Mouse (Mus musculus) forebrain, embryonic 16.5 days (tissue): ENCODE data around the gene Tmem191c. TPM values are rescaled to one million over a fixed set of nuclear protein-coding genes. Genes with fewer than 3 reads are reported as not detected.

Experiments
- ATAC-seq: fragments of 200-750 bp; cut with Nextera tagmentation; 2 replicates; pipeline ENCODE4 v1.8.0; 2017; ENCODE audit warnings: mild to moderate bottlenecking, moderate library complexity
- H3K27ac ChIP-seq: fragments of 300-500 bp; sonication (generic); 2 replicates; pipeline ENCODE4 v1.5.1; 2014; ENCODE audit warnings: low read length, control low read depth
- H3K27me3 ChIP-seq: fragments of 300-500 bp; sonication (generic); replicated peaks from 2 replicates; pipeline ENCODE4 v1.6.1; 2014; ENCODE audit warnings: low read length; ENCODE audit not compliant: control insufficient read depth, insufficient read depth
- H3K36me3 ChIP-seq: fragments of 300-500 bp; sonication (generic); 2 replicates; pipeline ENCODE4 v1.6.1; 2014; ENCODE audit not compliant: control insufficient read depth, insufficient read depth
- H3K4me1 ChIP-seq: fragments of 300-500 bp; sonication (generic); replicated peaks from 2 replicates; pipeline ENCODE4 v1.6.1; 2014; ENCODE audit warnings: low read length; ENCODE audit not compliant: control insufficient read depth, insufficient read depth
- H3K4me2 ChIP-seq: fragments of 300-500 bp; sonication (generic); 2 replicates; pipeline ENCODE4 v1.6.1; 2014; ENCODE audit warnings: mild to moderate bottlenecking, low read length, control low read depth
- H3K4me3 ChIP-seq: fragments of 300-500 bp; sonication (generic); replicated peaks from 2 replicates; pipeline ENCODE4 v1.5.1; 2014; ENCODE audit warnings: mild to moderate bottlenecking, low read length, control low read depth
- H3K9ac ChIP-seq: fragments of 300-500 bp; sonication (generic); replicated peaks from 2 replicates; pipeline ENCODE4 v1.6.1; 2014; ENCODE audit warnings: low read depth, low read length, control low read depth
- H3K9me3 ChIP-seq: fragments of 300-500 bp; sonication (generic); 2 replicates; pipeline ENCODE4 v1.6.1; 2016; ENCODE audit warnings: low read length; ENCODE audit not compliant: control insufficient read depth
- WGBS: fragments of 180-500 bp; shearing (Covaris S2); extraction: QIAGEN DNeasy Blood & Tissue Kit; methylation state at CpG from one replicate; pipeline ENCODE4 v1.1.7; 2014; 5-methylcytosine and 5-hydroxymethylcytosine counted together
- polyA plus RNA-seq: library from polyadenylated mRNA; unstranded; fragments of >200 nt; fragmentation: Nextera tagmentation; extraction: Ambion mirVana; gene quantifications from 2 replicates; pipeline ENCODE4 v1.2.1, GENCODE M21; 2015

The Tmem191c gene
- polyA plus RNA-seq, 1 experiment from 2014 or later = 43.0 TPM

DNA sequence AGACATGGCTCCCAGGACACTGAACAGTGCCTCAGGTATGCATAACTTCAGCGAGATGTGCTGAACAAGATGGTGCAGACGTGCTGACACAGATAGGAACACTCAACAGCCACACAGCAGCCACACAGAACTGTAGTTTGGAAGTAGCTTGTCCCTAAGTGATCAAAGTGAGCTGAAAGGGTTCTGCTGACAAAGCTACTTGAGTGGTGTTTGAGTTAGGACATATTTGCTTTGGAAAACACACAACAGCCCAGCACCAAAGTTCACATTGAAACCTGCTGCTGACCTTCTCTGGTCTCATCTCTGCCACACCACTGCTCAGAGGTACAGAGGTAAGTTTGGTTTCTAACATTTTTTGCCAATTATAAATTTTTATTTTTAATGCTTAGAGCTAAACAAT, 55.2 kb downstream of the Tmem191c start, which contains the start of gene Serpind1:
Gene Serpind1, plus strand, starts transcription at position 256 of the 400 bp plus-strand sequence.
- ATAC-seq = no peak
- 76% methylated on average over 2 of the region's 2 CpGs for WGBS
- H3K4me1 ChIP-seq = no peaks in the 10 kb centered on the region
- H3K9ac ChIP-seq = no peak within 1 kb of the TSS
- no peaks in the 10 kb centered on the region for H3K27me3 ChIP-seq
- H3K36me3 ChIP-seq = peaks cover 2% of the 10 kb centered on the region; the same call in 1 of the 2 replicates
- no peak within 1 kb of the TSS for H3K4me3 ChIP-seq
- no peaks in the 10 kb centered on the region for H3K9me3 ChIP-seq
- H3K4me2 ChIP-seq = no peak within 1 kb of the TSS
- H3K27ac ChIP-seq = no peak within 1 kb of the TSS

DNA sequence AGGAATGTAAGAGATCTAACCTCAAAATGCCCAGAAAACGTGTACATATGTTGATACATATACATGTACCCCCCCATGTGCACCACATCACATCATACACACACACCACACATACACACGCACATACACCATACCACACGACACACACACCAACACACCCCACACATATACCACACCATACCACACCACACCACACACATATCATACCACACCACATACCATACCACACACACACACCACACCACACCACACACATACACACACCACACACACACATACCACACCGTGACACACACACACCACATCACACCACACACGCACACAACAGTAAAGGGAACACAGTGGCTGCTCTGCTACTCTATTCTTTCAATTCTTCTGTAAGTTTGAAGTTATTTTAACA, 56.0 kb downstream of the Tmem191c start:
- Histone ChIP-seq H3K4me2 (no peak overlapping the region), H3K36me3 (0 out of 2 replicates have a peak, but pooled peaks cover 2% of the 10 kb centered on the region), H3K27me3 (no peaks in the 10 kb centered on the region), H3K27ac (no peak overlapping the region), H3K4me1 (no peaks in the 10 kb centered on the region), H3K4me3 (no peak overlapping the region), H3K9ac (no peak overlapping the region), H3K9me3 (no peaks in the 10 kb centered on the region)
- no peak for ATAC-seq
- 95% methylated on average over 5 of the region's 5 CpGs for WGBS

Other genes starting within 250 kb of the Tmem191c start
- 171 and 173 TPM in 2 replicates for gene Ypel1, start 206.4 kb upstream of the Tmem191c start, polyA plus RNA-seq
- 158 and 182 TPM in 2 replicates for gene Ppil2, start 164.8 kb upstream of the Tmem191c start, polyA plus RNA-seq
- 18.4 and 21.2 TPM in 2 replicates for gene 2610318N02Rik, start 150.9 kb upstream of the Tmem191c start, polyA plus RNA-seq
- gene Sdf2l1, start 143.7 kb upstream of the Tmem191c start, polyA plus RNA-seq = 36.8 and 40.3 TPM in 2 replicates
- 26.2 and 32.9 TPM in 2 replicates for gene Ydjc, start 131.5 kb upstream of the Tmem191c start, polyA plus RNA-seq
- gene Ccdc116, start 128.8 kb upstream of the Tmem191c start, polyA plus RNA-seq = 1.7 and 2.4 TPM in 2 replicates
- 298 and 325 TPM in 2 replicates for gene Ube2l3, start 73.4 kb upstream of the Tmem191c start, polyA plus RNA-seq
- gene Rimbp3, start 67.5 kb upstream of the Tmem191c start, polyA plus RNA-seq = 1.8 and 2.3 TPM in 2 replicates
- gene Hic2, start 42.5 kb upstream of the Tmem191c start, polyA plus RNA-seq = 7.1 and 9.4 TPM in 2 replicates
- 1.4 and 2.1 TPM in 2 replicates for gene Serpind1, start 55.3 kb downstream of the Tmem191c start, polyA plus RNA-seq
- 25.4 and 31.8 TPM in 2 replicates for gene Snap29, start 129.9 kb downstream of the Tmem191c start, polyA plus RNA-seq
- 67.4 and 70.4 TPM in 2 replicates for gene Pi4ka, start 130.2 kb downstream of the Tmem191c start, polyA plus RNA-seq
- 104 and 122 TPM in 2 replicates for gene Crkl, start 175.9 kb downstream of the Tmem191c start, polyA plus RNA-seq
- gene Aifm3, start 213.5 kb downstream of the Tmem191c start, polyA plus RNA-seq = 9.5 and 12.6 TPM in 2 replicates
- gene Lztr1, start 232.6 kb downstream of the Tmem191c start, polyA plus RNA-seq = 130 and 150 TPM in 2 replicates